Mouse (Mus musculus): ENCODE results near the gene Eprs.

Gene Eprs

DNA sequence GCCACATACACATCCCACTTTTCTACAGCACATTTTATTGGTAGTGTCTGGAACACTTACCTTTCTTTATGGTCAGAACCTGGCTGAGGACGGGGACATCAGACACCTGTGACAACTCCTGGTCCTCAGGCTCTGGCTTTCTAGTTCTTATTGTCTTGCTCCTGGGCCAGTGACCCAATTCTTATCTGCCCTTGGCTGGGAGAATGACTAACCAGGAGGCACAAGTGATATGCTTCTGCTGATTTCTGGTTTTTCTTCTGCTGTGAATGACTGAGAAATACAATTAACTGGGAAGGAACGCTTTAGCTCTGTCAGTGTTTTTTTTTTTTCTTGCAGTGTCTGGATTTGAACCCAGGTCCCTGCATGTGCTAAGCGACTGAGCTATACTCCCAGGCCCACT is 88.7 kb downstream of the Eprs start:
- DNase-seq (ENCODE audit: low read depth), result no peak

GRCm38 (mm10) chr1:185452461-185452860 is 89.6 kb downstream of the Eprs start:
- no peak for DNase-seq (ENCODE audit: low read depth)

- DNase-seq (ENCODE audit: low read depth), result no peak
Measured at GRCm38 (mm10) chr1:185454144-185454543, 91.3 kb downstream of the Eprs start.

- DNase-seq (ENCODE audit: low read depth), result no peak
Measured at GRCm38 (mm10) chr1:185454575-185454954, 91.7 kb downstream of the Eprs start, which contains the start of gene Slc30a10. Gene Slc30a10 (plus strand): TSS chr1:185454848.

DNA sequence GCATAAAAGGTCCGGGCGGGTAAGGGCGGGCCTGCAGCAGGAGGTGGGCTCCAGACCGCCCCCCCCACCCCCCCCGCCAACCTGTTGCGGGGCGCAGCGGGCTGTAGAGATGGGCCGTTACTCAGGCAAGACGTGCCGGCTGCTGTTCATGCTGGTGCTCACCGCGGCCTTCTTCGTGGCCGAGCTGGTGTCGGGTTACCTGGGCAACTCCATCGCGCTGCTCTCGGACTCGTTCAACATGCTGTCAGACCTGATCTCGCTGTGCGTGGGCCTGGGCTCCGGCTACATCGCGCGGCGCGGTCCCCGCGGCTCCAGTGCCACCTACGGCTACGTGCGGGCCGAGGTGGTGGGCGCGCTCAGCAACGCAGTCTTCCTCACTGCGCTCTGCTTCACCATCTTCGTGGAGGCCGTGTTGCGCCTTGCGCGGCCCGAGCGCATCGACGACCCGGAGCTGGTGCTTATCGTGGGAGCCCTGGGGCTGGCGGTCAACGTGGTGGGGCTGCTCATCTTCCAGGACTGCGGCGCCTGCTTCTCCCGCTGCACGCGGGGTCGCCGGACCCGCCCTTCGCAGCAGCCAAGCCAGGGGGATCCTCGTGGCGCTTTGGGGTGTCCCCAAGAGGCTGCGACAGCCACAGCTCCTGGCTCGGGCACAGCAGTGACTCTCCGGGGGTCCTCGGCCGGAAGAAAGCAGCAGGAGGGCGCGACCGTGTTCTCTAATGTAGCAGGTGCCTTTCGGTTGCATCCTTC is 92.3 kb downstream of the Eprs start:
- DNase-seq (ENCODE audit: low read depth), result no peak

GRCm38 (mm10) chr1:185456327-185456726 is 93.5 kb downstream of the Eprs start:
- DNase-seq (ENCODE audit: low read depth), result no peak

DNA sequence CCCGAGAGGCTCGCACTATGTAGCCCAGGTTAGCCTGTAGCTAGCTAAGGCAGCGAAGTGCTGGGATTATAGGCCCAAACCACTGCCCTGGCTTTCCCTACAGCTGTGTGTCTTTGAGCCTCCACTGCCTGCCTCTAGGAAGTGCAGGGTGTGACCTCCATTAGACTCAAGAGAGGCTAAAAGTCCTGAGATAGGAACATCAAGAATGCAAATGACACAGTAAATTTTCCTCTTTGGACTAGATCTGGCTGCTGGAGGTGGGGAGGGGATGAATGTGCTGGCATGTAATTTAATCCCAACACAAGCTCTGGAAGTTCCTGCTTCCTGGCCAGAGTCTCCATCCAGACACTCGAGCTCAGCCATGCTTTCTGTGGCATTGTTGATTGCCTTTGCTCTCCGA is 97.3 kb downstream of the Eprs start:
- no peak for DNase-seq (ENCODE audit: low read depth)

GRCm38 (mm10) chr1:185462889-185463288 is 100.0 kb downstream of the Eprs start:
- no peak for DNase-seq (ENCODE audit: low read depth)

DNA sequence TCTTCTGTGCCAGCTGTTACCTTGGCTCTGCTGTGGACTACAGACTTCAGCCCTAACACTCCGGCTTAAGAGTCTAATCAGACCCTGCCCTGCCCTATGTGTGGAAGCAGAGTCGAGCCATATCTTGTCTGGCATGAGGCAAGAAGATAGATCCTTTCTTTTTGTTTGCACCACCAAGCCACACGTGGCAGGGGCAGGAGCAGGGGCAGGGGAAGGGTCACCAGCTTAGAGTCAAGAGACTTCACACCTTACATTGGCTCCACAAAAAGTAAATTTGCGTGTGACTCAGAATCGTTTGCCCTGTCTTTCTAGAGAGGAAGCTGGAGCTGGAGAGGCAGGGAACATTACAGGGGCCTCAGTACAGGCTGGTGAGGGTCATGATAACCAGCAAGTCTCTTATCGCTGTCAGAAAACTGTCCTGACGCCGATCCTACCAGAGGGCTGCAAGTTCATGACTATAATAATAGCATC is 106.7 kb downstream of the Eprs start:
- DNase-seq (ENCODE audit: low read depth), result no peak

DNA sequence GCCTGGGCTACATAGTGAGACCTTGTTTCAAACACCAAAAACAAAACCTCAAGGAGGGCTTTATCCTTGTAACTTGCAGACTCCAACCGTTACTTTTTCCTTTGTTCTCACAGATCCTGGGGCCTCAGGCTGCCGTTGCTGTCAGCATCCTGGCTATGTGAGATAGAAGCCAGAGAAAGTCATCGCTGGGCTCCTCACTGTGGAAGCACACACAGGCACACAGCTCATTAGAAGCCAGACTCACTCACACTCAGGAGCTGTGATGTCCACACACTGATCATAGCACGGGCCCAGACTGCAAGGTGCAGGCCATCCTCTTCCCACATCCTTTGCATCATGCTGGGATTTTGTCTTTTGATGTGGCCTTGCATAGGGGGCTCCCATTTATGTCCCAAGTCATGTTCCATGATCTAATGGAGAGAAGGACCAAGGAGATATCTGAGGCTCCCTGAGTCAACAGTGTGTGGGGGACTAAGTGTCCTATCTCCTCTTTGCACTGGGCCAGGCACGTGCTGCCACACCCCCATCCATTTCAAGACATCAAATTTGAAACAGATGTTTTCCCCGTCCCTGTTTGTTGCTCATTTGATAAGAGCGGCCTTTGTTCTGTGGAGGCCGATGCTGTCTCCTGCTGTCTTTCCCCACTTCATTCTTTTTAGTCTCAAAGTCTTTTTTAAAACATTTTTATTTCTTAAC is 109.3 kb downstream of the Eprs start:
- no peak for DNase-seq (ENCODE audit: low read depth)

- DNase-seq (ENCODE audit: low read depth), result no peak
Measured at GRCm38 (mm10) chr1:185472730-185473129, 109.9 kb downstream of the Eprs start.

DNA sequence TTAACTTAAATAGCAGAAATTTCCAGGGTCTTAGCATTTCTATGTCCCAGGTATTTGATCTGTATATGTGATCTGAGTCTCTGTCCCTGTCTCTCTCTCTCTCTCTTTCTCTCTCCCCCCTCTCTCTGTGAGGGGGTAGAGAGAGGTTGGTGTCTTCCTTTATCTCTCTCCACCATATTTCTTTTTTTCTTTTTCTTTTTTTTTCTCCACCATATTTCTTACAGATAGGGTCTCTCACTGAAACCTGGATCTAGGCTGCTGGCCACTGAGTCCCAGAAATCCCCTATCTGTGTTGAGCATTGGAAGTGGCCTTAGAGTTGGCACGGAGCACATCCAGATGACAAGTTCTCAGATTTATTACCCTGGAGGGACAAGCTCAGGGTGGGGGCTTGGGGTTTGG is 110.6 kb downstream of the Eprs start:
- DNase-seq (ENCODE audit: low read depth), result no peak
